Mouse (Mus musculus): ENCODE measurements around the gene Asb8.

Gene Asb8

DNA sequence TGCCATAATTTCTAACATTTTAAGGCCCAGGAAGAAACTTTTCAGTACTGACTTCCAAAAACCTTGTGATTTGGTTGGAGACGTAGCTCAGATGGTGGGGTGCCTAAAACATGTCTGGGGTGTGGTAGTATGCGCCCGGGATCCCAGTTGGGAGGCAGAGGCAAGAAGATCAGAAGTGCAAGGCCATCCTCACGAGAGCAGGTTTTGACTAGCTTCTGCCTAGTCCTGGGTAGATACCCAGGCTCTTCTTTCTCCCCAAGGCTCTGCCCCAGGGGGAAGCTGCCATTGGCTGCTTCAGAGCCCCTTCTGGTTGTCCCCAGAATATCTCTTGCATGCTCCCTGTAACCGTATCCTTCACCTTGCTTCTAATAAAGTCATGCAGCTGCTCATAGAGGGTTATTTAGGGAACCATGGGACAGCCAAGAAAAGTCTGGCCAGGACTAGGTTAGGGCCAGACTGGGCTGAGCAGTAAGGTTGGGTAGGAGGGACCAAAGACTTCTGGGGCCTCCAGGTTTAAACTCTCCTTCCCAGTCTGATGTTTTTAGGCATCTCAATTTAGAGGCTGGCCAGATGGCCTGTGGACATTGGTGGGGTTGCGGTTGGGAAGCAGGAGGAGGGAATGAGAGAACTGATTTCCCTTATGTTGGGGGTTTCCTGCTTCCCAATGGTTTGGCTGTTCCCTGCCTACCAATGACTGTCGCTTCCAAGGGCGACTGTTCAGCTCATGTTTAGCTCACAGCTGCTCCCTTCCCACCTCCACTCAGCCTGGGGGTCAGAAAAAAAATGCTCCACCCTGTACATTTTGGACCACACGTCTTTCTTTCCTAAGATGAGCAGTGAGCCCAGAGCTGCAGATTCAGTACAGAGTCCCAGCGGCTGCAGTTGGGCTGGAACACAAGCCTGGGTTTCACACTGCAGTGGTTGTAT is 50.3 kb downstream of the Asb8 start:
- DNase-seq, result no peak

DNA sequence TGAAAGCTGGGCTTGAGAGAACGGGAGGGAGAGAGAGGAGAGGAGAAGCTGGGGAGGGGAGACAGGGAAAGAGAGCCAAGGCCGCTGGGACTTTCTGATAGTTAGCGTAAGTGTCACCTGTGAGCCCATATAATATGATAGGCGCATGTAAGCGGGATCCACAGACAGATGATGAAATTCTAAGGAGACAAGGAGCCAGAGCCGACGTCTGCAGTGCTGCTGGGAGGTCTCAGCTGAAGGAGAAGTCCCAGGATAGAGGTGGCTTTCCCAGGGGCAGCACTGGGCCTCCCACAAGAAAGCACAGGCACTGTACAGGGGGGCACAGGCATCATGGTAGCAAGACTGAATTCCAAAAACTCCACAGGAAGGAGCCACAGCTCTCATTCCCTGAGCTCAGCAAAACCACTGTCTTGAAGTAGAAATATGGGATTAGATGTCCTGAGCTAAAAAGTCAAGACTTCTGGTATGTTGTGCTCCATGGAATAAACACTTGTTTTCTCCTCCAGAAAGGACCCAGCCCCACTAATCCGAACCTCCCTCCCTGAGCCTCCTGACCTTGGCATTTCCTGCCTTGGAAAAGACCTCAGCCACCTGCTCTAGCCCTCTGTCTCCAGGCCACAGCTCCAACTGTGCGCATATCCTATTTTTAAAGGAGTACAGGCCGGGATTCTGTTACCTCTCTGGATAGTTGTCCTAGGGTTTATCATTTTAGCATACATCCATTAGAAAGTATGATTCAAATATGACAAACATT is 51.1 kb downstream of the Asb8 start:
- no peak for DNase-seq

DNA sequence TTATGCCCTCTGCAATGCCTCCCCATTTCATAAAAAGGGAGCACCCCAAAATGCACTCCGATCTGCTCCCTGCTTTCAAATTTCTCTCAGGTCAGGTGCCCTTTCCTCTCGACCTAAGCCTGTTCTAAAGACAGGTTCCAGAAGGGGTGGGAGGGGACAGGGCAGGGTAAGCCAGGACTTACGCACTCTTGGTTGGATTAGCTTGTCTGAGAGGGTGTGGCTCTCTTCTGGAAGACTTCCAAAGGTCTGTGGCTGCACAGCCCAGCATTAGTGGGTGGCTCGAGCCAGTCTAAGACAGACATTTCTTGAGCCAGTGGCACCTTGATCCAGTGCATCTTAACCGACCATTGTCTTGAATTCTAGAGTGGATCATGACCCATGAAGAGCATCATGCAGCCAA is 53.6 kb downstream of the Asb8 start:
- DNase-seq, result no peak

GRCm38 (mm10) chr15:98108297-98109152 is 56.9 kb downstream of the Asb8 start:
- peak; percentile 93 for DNase-seq

DNA sequence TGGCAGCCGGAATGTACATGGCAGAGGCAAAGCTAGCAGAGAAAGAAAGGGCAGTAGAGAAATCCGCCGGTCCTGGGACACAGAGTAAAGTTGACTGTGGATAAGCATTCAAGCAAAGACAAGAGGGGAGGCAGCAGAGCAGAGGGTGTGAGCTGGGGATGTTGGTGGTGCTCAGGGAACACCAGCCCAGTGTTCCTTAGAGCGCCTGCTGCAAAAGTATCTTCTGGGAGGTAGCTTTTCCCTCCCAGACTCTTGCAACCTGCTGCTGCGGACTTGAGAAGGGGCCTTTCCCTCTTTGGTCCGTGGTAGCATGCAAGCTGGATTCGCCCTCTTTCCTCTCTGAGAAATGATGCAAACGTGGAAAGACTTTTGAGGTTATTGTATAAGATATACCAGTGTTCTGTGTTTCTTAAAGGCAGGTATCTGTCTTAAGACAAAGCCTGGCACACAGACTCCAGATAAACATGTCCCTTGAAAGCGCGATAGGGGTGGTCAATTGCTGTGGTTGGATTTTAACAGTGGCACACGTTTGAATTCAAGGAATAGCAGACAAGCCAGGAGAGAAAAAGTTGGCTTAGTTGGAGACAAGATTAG is 57.6 kb downstream of the Asb8 start:
- DNase-seq, result no peak

- DNase-seq, result no peak
These were observed 58.2 kb downstream of the Asb8 start for GRCm38 (mm10) chr15:98107230-98107629.

GRCm38 (mm10) chr15:98106506-98106905 is 58.9 kb downstream of the Asb8 start:
- no peak for DNase-seq

GRCm38 (mm10) chr15:98102401-98102800 is 63.0 kb downstream of the Asb8 start:
- DNase-seq, result no peak

DNA sequence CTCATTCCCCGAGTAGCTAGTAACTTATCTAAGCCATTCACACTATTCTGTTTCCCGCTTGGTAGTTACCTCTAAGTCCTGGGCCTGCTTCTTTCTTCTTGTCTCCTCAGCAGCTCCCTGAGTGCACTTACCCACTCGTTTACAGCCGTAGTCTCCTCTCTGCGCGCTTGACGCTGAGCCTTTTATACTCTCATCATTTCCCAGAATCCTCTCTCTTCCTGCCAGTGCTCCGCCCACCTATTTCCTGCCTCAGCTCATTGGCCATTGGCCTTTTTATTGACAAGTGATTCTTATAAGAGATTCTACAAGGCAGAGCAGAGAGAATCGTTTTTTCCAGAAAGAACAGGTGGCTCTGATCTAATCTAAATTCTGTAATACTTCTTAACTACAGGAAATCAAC is 66.9 kb downstream of the Asb8 start:
- DNase-seq, result no peak

- DNase-seq, result no peak
These were observed 68.5 kb downstream of the Asb8 start for GRCm38 (mm10) chr15:98096957-98097356.

- no peak for DNase-seq
These were observed 70.5 kb downstream of the Asb8 start for GRCm38 (mm10) chr15:98094905-98095304.

- DNase-seq, result peak; percentile 95
These were observed 72.1 kb downstream of the Asb8 start, which contains the start of gene Senp1 for GRCm38 (mm10) chr15:98093121-98094011. Gene Senp1 (minus strand): TSS chr15:98093744.

GRCm38 (mm10) chr15:98092372-98093120 is 72.9 kb downstream of the Asb8 start, which contains the start of gene Pfkm:
Gene Pfkm (plus strand): TSS chr15:98092589.
- no peak for DNase-seq

- DNase-seq, result no peak
These were observed 73.6 kb downstream of the Asb8 start for GRCm38 (mm10) chr15:98091841-98092240.

- DNase-seq, result peak; percentile 35
These were observed 75.8 kb downstream of the Asb8 start for GRCm38 (mm10) chr15:98089421-98090183.

- DNase-seq, result no peak
These were observed 76.5 kb downstream of the Asb8 start for GRCm38 (mm10) chr15:98088889-98089288.

All from embryo, embryonic 11 days (tissue).